In genomic region chr13:98632306-98632942, GRCm38 (mm10) we compare ENCODE assay signal across 18 mouse cellular contexts. TPM values are rescaled to one million over a fixed set of nuclear protein-coding genes. Genes with fewer than 3 reads are reported as not detected.
A peak's percentile ranks its signal among the peaks of the same experiment; 100 is the strongest.
DNase-seq lines count a peak whose midpoint lies in the region; ATAC-seq and TF ChIP-seq lines count a peak whose summit lies in the region.
"Had no signal": no experiment of that assay in that cellular context is flagged by ENCODE, and none has a peak within 500 bp of the region (broad histone marks: within the 10 kb centered on the region; RNA-seq: fewer than 3 reads in every experiment).

No protein-coding gene starts in this region.

- H3K27ac ChIP-seq in heart, embryonic 12.5 days (ENCODE audit: poor library complexity, severe bottlenecking): no peak overlapping the region
- H3K27ac ChIP-seq in left cerebral cortex, adult 2 months: no peak overlapping the region
- no peak overlapping the region for H3K27ac ChIP-seq in liver, postnatal 0 days (ENCODE audit: low read depth)
- H3K27ac ChIP-seq: liver, embryonic 13.5 days had no signal

- no peak overlapping the region for H3K4me2 ChIP-seq in heart, embryonic 12.5 days
- no peak overlapping the region for H3K4me2 ChIP-seq in liver, postnatal 0 days (ENCODE audit: low read depth, low read length)
- H3K4me2 ChIP-seq: liver, embryonic 13.5 days; midbrain, embryonic 11.5 days had no signal

- peak; percentile 92 for DNase-seq in heart, adult 11 months
- DNase-seq in left cerebral cortex, adult 18-20 months (ENCODE audit: low spot score in 2 of 2): peak; percentile 8 to 25
- DNase-seq in left cerebral cortex, adult 2 months (ENCODE audit: extremely low spot score in 1 of 2, low spot score in 2 of 2): no peak
- DNase-seq in MN1 (ENCODE audit: low spot score): peak; percentile 78
- DNase-seq in kidney, postnatal 25 days: peak; percentile 51 to 63
- DNase-seq in liver, postnatal 0 days: no peak
- DNase-seq: adrenal gland, adult 2 months; cerebellum, adult 2 months; heart, postnatal 14 days; liver, embryonic 13.5 days; spleen, adult 18-20 months; thymus, adult 2 months had no signal

- no peaks in the 10 kb centered on the region; the same call in 1 of the 2 replicates for H3K27me3 ChIP-seq in heart, embryonic 12.5 days (replicated peaks)
- 0 out of 2 replicates have a peak, but pooled peaks cover 5% of the 10 kb centered on the region for H3K27me3 ChIP-seq in liver, postnatal 0 days (ENCODE audit: insufficient read depth, low read length)
- H3K27me3 ChIP-seq: liver, embryonic 13.5 days had no signal

- no peak for ATAC-seq in heart, embryonic 12.5 days (ENCODE audit: insufficient number of reproducible peaks, low FRiP score)
- ATAC-seq in erythroid progenitor cell, adult 5-6 weeks (replicated peaks; ENCODE audit: low FRiP score, poor library complexity, severe bottlenecking): no peak
- no peak for ATAC-seq in liver, postnatal 0 days
- ATAC-seq: hindbrain, embryonic 16.5 days had no signal

- H3K9me3 ChIP-seq in heart, embryonic 12.5 days (replicated peaks): no peaks in the 10 kb centered on the region
- no peaks in the 10 kb centered on the region for H3K9me3 ChIP-seq in liver, postnatal 0 days (ENCODE audit: low read length)
- H3K9me3 ChIP-seq: liver, embryonic 13.5 days had no signal

- H3K36me3 ChIP-seq in heart, embryonic 12.5 days: no peaks in the 10 kb centered on the region
- no peaks in the 10 kb centered on the region for H3K36me3 ChIP-seq in liver, postnatal 0 days (replicated peaks; ENCODE audit: insufficient read depth, low read length)
- H3K36me3 ChIP-seq: liver, embryonic 13.5 days had no signal

- no peak overlapping the region for H3K9ac ChIP-seq in heart, embryonic 12.5 days
- no peak overlapping the region for H3K9ac ChIP-seq in liver, postnatal 0 days (replicated peaks)
- H3K9ac ChIP-seq: liver, embryonic 13.5 days had no signal

- H3K4me1 ChIP-seq in heart, embryonic 12.5 days (replicated peaks): peaks cover 32% of the 10 kb centered on the region
- H3K4me1 ChIP-seq in liver, postnatal 0 days (ENCODE audit: insufficient read depth): no peaks in the 10 kb centered on the region
- H3K4me1 ChIP-seq: liver, embryonic 13.5 days had no signal

- TF ChIP-seq EP300 in liver, postnatal 0 days (IDR thresholded peaks at IDR 0.05; ENCODE audit: low read depth): no peak

- 64% methylated on average over 9 of the region's 9 CpGs for WGBS in heart, embryonic 12.5 days
- 75% methylated on average over 9 of the region's 9 CpGs for WGBS in liver, postnatal 0 days (ENCODE audit: insufficient replicate concordance)

- intact Hi-C loops in left cerebral cortex, adult 2 months (cut with DNase I): loop anchor here (5.0 kb wide), 1 partner anchor 95 kb away; no protein-coding TSS in a partner anchor

- no peak for TF ChIP-seq CTCF in left cerebral cortex, adult 2 months (IDR thresholded peaks at IDR 0.05)
- TF ChIP-seq CTCF in liver, postnatal 0 days (IDR thresholded peaks at IDR 0.05; ENCODE audit: low read depth): no peak

- no peak overlapping the region for H3K4me3 ChIP-seq in heart, embryonic 12.5 days
- H3K4me3 ChIP-seq in left cerebral cortex, adult 2 months: no peak overlapping the region
- H3K4me3 ChIP-seq in liver, postnatal 0 days (ENCODE audit: low read depth, low read length): no peak overlapping the region
- H3K4me3 ChIP-seq: liver, embryonic 13.5 days had no signal

RNA-seq across cellular contexts. Expression of gene Tmem174, which starts 4.8 kb away (rescaled TPM):
- polyA plus RNA-seq in heart, embryonic 12.5 days (2016; fragmentation: Nextera tagmentation; extraction: Ambion mirVana): not detected in 2 replicates
- total RNA-seq in left cerebral cortex, adult 18-20 months (2021): under 1 TPM in 1 of 2 experiments, not detected in 1; 0.14 TPM
- under 1 TPM in 1 of 2 experiments, not detected in 1; 0.14 TPM for total RNA-seq in left cerebral cortex, adult 2 months (2021)
- total RNA-seq in erythroid progenitor cell, adult 5-6 weeks (2015; ENCODE audit: low replicate concordance): not detected in 2 replicates
- not detected in 2 replicates for total RNA-seq in erythroid progenitor cell, adult 5-6 weeks (2017; ENCODE audit: low replicate concordance)
- polyA plus RNA-seq in liver, postnatal 0 days (2015; fragmentation: Nextera tagmentation; extraction: Ambion mirVana): not detected in 2 replicates
- total RNA-seq: adrenal gland, adult 2 months; heart, adult 8-10 months; heart, postnatal 14 days; MEL had no signal
- polyA plus RNA-seq: adrenal gland, adult 2 months; liver, embryonic 13.5 days; midbrain, embryonic 11.5 days had no signal

Comparison
In these comparisons a context has a peak if more than half of its experiments do, and no peak if none do; other contexts are left out.
1. DNase-seq: peak in heart, adult 11 months (single experiment), left cerebral cortex, adult 18-20 months (2 of 2), MN1 (single experiment) and kidney, postnatal 25 days (2 of 2); none in left cerebral cortex, adult 2 months (0 of 2) and liver, postnatal 0 days (single experiment).